Mouse (Mus musculus): ENCODE results near the gene Tnfaip8l2.

GRCm38 (mm10) chr3:95179890-95180289 is 37.7 kb upstream of the Tnfaip8l2 start:
- no peak for TF ChIP-seq GATA1 (IDR thresholded peaks at IDR 0.05; ENCODE audit: borderline replicate concordance, low read length)
- TF ChIP-seq FLI1 (IDR thresholded peaks at IDR 0.05; ENCODE audit: low read length), result no peak

All from megakaryocyte, embryonic 14.5 days (primary cell).